Mouse (Mus musculus): ENCODE data around the gene Amy2a1. TPM values are rescaled to one million over a fixed set of nuclear protein-coding genes. Genes with fewer than 3 reads are reported as not detected.
"Not testable (repeated sequence)": the region's sequence is repeated elsewhere in the genome, so short reads cannot be mapped to it uniquely, and the experiment has no call there.

The Amy2a1 gene
- polyA plus RNA-seq (2015; fragmentation: Nextera tagmentation; extraction: Ambion mirVana): 0.70 and 2.7 TPM in 2 replicates

DNA sequence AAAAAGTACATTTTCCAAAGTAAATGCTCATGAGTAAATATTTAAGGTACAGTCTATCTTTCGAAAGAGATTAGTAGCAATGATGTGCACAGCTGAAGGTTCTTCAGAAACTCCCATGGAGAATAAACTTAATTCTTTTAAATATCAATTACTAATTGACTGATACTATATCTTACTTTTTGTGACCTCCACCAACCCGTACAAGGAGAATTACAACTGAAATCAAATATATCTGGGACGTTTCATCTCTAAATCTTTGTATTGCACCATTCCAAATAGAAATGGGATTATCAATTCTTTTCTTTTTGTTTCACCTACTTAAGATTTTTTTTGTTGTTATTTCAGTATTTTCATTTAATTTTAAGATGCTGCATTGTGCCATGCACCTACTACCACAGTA is at the start of gene Amy2a1:
Amy2a1 (minus strand) TSS at position 101 of the 400 bp plus-strand sequence.
- not testable (repeated sequence) for H3K4me2 ChIP-seq (replicated peaks); H3K36me3 ChIP-seq; H3K27ac ChIP-seq; H3K4me1 ChIP-seq; H3K27me3 ChIP-seq; H3K9me3 ChIP-seq; ATAC-seq (ENCODE audit: low FRiP score, low read depth); H3K9ac ChIP-seq; H3K4me3 ChIP-seq
- 81% methylated on average over 3 of the region's 3 CpGs for WGBS

- Histone ChIP-seq H3K9ac (no peak overlapping the region), H3K36me3 (no peaks in the 10 kb centered on the region), H3K27ac (no peak overlapping the region), H3K9me3 (no peaks in the 10 kb centered on the region), H3K4me2 (replicated peaks) (no peak overlapping the region), H3K4me1 (no peaks in the 10 kb centered on the region), H3K4me3 (no peak overlapping the region), H3K27me3 (no peaks in the 10 kb centered on the region)
- 76% methylated on average over 4 of the region's 4 CpGs for WGBS
- no peak for ATAC-seq (ENCODE audit: low FRiP score, low read depth)
Measured at GRCm38 (mm10) chr3:113574578-113574977, 42.4 kb upstream of the Amy2a1 start.

DNA sequence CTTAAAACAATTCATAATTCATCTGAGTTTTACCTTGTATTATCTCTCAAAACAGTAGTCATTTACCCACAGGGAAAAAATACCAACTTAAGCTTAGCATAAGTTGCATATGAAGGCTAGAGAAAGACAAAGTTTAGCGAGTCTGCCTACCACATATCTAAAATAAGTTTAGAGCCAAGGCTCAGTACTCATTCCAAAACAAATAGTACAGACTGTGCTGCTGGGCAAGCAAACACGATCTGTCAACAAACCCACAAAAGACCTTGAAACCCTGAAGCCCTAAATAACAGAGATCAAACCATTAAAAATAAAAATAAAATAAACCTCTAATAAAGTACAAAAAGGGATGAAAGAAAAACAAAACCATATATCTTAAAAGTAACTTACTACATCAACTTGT is 41.9 kb upstream of the Amy2a1 start:
- H3K4me2 ChIP-seq (replicated peaks): no peak overlapping the region
- 75% methylated on average over 2 of the region's 2 CpGs for WGBS
- H3K27me3 ChIP-seq: no peaks in the 10 kb centered on the region
- H3K9me3 ChIP-seq: no peaks in the 10 kb centered on the region
- no peak overlapping the region for H3K27ac ChIP-seq
- H3K9ac ChIP-seq: no peak overlapping the region
- H3K4me1 ChIP-seq: no peaks in the 10 kb centered on the region
- no peak for ATAC-seq (ENCODE audit: low FRiP score, low read depth)
- H3K4me3 ChIP-seq: no peak overlapping the region
- no peaks in the 10 kb centered on the region for H3K36me3 ChIP-seq

GRCm38 (mm10) chr3:113572158-113572557 is 39.9 kb upstream of the Amy2a1 start:
- no peaks in the 10 kb centered on the region for H3K4me1 ChIP-seq
- H3K4me2 ChIP-seq (replicated peaks): no peak overlapping the region
- ATAC-seq (ENCODE audit: low FRiP score, low read depth): no peak
- no peak overlapping the region for H3K27ac ChIP-seq
- no peaks in the 10 kb centered on the region for H3K27me3 ChIP-seq
- no peaks in the 10 kb centered on the region for H3K36me3 ChIP-seq
- no peak overlapping the region for H3K4me3 ChIP-seq
- no peak overlapping the region for H3K9ac ChIP-seq
- WGBS: 79% methylated on average over 3 of the region's 3 CpGs
- no peaks in the 10 kb centered on the region for H3K9me3 ChIP-seq

DNA sequence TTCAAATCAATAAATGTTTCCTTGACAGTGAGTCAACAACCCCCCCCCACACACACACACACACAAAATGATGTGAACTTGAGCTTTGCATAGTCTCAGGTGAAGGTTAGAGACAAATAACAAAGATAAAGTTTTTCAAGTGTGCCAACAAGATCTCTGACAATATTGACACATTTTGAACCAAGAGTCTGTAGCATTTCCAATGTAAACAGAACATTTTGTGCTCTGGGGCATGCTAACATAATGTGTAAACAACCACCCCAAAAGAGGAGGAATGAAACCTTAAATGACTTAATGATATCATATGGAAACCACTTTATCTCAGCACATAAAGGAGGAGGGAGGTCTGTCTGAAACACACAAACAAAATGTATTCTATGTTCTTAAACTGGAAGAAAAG is 7.5 kb upstream of the Amy2a1 start:
- Histone ChIP-seq H3K4me2 (replicated peaks) (no peak overlapping the region), H3K9me3 (no peaks in the 10 kb centered on the region), H3K4me3 (no peak overlapping the region), H3K9ac (no peak overlapping the region), H3K27me3 (no peaks in the 10 kb centered on the region), H3K4me1 (no peaks in the 10 kb centered on the region), H3K36me3 (no peaks in the 10 kb centered on the region), H3K27ac (no peak overlapping the region)
- ATAC-seq (ENCODE audit: low FRiP score, low read depth): no peak

Other genes with a start within 250 kb of the Amy2a1 start
- 0.09 and 0.29 TPM in 2 replicates for gene Amy2a4, start 241.0 kb downstream of the Amy2a1 start, polyA plus RNA-seq (2015; fragmentation: Nextera tagmentation; extraction: Ambion mirVana)
- gene Amy2a3, start 208.4 kb downstream of the Amy2a1 start, polyA plus RNA-seq (2015; fragmentation: Nextera tagmentation; extraction: Ambion mirVana): 0.09 and 0.29 TPM in 2 replicates
- 0.09 and 0.29 TPM in 2 replicates for gene Amy2a2, start 175.8 kb downstream of the Amy2a1 start, polyA plus RNA-seq (2015; fragmentation: Nextera tagmentation; extraction: Ambion mirVana)
- gene Amy1, start 74.3 kb upstream of the Amy2a1 start, polyA plus RNA-seq (2015; fragmentation: Nextera tagmentation; extraction: Ambion mirVana): 0.99 and 1.4 TPM in 2 replicates
- 36.1 and 39.1 TPM in 2 replicates for gene Rnpc3, start 97.7 kb upstream of the Amy2a1 start, polyA plus RNA-seq (2015; fragmentation: Nextera tagmentation; extraction: Ambion mirVana)